Mouse (Mus musculus) G1E (cell line): ENCODE measurements at regions not wholly inside any gene's neighbourhood (a gene's known extent, or its start where the extent isn't known, plus 50 kb on each side); places are given as distances from the start of the nearest gene placed in this dataset.

Experiments
- CTCF ChIP-seq: IDR thresholded peaks from 2 replicates; pipeline ENCODE4 v1.5.1; 2012; ENCODE audit warnings: low read depth, low read length, inconsistent platforms, mixed read lengths
- GATA1 ChIP-seq: IDR thresholded peaks from 2 replicates; pipeline ENCODE4 v1.6.1; 2012; ENCODE audit warnings: borderline replicate concordance, low read length, inconsistent platforms, mixed read lengths

GRCm38 (mm10) chr13:6837075-6837422 is 188.5 kb upstream of the Pfkp start:
- TF ChIP-seq CTCF (no peak), GATA1 (no peak)
